Mouse (Mus musculus) ES-Bruce4 (cell line): ENCODE results near the gene Pola2.

Experiments used
- CTCF ChIP-seq: IDR thresholded peaks from one replicate; pipeline ENCODE4 v1.8.1; 2011; ENCODE audit warnings: low read depth, low read length
- EP300 ChIP-seq: IDR thresholded peaks from 2 replicates; pipeline ENCODE4 v1.6.1; 2011; ENCODE audit warnings: low read depth, low read length; ENCODE audit not compliant: insufficient read depth
- POLR2A ChIP-seq: IDR thresholded peaks from one replicate; pipeline ENCODE4 v1.8.1; 2011; ENCODE audit warnings: low read length; ENCODE audit not compliant: insufficient read depth

DNA sequence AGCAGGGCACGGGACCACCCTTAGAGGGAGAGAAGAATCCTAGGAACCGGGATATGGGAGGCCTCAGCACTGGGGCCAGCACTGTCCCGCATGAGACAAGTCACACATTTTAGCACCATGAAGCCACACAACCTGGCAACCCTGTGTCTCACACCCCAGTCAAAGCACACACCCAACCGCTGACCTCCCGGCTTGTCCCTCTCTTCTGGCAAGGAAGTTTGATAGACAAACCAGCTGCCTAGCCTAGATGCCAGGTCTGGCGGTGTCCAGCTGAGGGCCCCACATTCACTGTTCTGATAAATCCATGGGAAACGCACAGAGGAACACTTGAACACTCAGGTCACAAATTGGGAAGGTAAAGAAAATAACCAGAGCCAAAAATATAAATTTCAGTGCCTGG, 21.4 kb downstream of the Pola2 start:
- TF ChIP-seq CTCF (no peak), POLR2A (no peak), EP300 (no peak)
